Mouse (Mus musculus) forebrain, embryonic 13.5 days (tissue): ENCODE results near the gene F2. TPM values are rescaled to one million over a fixed set of nuclear protein-coding genes. Genes with fewer than 3 reads are reported as not detected.

ENCODE experiments used
- ATAC-seq: fragments of 200-750 bp; cut with Nextera tagmentation; 2 replicates; pipeline ENCODE4 v1.8.0; 2017
- H3K27ac ChIP-seq: fragments of 300-500 bp; sonication (generic); 2 replicates; pipeline ENCODE4 v1.5.1; 2015; ENCODE audit warnings: inconsistent platforms, mild to moderate bottlenecking, moderate library complexity
- H3K27me3 ChIP-seq: fragments of 300-500 bp; sonication (generic); 2 replicates; pipeline ENCODE4 v1.6.1; 2015; ENCODE audit warnings: mild to moderate bottlenecking, inconsistent platforms
- H3K36me3 ChIP-seq: fragments of 300-500 bp; sonication (generic); 2 replicates; pipeline ENCODE4 v1.6.1; 2015; ENCODE audit warnings: mild to moderate bottlenecking, inconsistent platforms; ENCODE audit not compliant: poor library complexity, severe bottlenecking
- H3K4me1 ChIP-seq: fragments of 300-500 bp; sonication (generic); 2 replicates; pipeline ENCODE4 v1.6.1; 2015; ENCODE audit warnings: inconsistent platforms
- H3K4me2 ChIP-seq: fragments of 300-500 bp; sonication (generic); 2 replicates; pipeline ENCODE4 v1.6.1; 2015; ENCODE audit warnings: inconsistent platforms, mild to moderate bottlenecking, moderate library complexity
- H3K4me3 ChIP-seq: fragments of 300-500 bp; sonication (generic); 2 replicates; pipeline ENCODE4 v1.5.1; 2015; ENCODE audit warnings: mild to moderate bottlenecking, inconsistent platforms
- H3K9ac ChIP-seq: fragments of 300-500 bp; sonication (generic); 2 replicates; pipeline ENCODE4 v1.6.1; 2015; ENCODE audit warnings: mild to moderate bottlenecking, inconsistent platforms
- H3K9me3 ChIP-seq: fragments of 300-500 bp; sonication (generic); replicated peaks from 2 replicates; pipeline ENCODE4 v1.6.1; 2016; ENCODE audit warnings: inconsistent platforms
- WGBS: fragments of 180-500 bp; shearing (Covaris S2); methylation state at CpG from one replicate; pipeline ENCODE4 v1.1.7; 2015; 5-methylcytosine and 5-hydroxymethylcytosine counted together
- polyA plus RNA-seq: library from polyadenylated mRNA; unstranded; fragments of >200 nt; fragmentation: Nextera tagmentation; extraction: Ambion mirVana; gene quantifications from 2 replicates; pipeline ENCODE4 v1.2.1, GENCODE M21; 2015

Gene F2
- polyA plus RNA-seq, 1 experiment from 2014 or later, result 0.10 TPM

DNA sequence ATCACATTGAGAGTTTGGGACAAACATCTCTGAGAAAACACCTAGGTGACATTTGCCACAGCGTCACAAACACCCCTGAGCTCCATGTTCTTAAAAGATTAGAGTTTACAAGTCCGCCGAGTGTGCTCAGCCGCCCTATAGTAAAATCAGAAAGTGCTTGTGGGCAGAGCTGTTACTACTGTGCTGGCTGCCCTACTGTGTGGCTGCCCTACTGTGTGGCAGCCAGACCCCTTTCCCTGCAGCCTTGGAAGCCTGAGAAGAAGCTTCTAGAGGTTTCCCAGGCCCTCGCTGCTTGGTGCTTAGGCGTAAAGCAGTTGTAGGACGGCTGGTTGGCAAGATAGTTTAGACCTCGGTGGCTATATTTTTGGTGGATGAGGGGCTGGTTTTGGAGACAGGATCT is 23.4 kb upstream of the F2 start:
- H3K4me1 ChIP-seq, result no peaks in the 10 kb centered on the region
- WGBS, result 96% methylated on average over 8 of the region's 8 CpGs
- H3K9ac ChIP-seq, result no peak overlapping the region
- H3K9me3 ChIP-seq, result no peaks in the 10 kb centered on the region
- peaks cover 89% of the 10 kb centered on the region for H3K36me3 ChIP-seq
- no peak overlapping the region for H3K4me2 ChIP-seq
- ATAC-seq, result no peak
- H3K27ac ChIP-seq, result no peak overlapping the region
- no peak overlapping the region for H3K4me3 ChIP-seq
- H3K27me3 ChIP-seq, result no peaks in the 10 kb centered on the region

DNA sequence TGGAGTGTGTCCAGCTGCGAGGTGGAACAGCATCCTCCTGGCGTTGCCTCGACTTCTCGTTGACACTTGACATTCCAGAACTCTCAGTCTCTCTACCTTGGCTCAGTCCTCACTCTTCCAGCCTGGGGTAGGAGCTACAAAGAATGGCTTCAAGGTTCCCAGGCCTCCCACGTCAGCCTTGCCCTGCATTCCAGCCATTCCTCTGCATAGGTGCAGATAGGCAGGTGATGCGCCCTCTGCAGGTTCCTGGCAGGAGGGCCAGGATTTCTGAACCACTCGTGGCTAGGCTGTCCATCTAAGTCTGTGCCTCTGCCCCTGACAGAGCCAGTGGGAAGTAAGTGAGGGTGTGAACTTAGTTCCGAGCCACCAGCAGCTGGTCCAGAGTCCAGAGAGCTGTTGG is 20.6 kb upstream of the F2 start:
- WGBS, result 72% methylated on average over 8 of the region's 8 CpGs
- Histone ChIP-seq H3K4me1 (peaks cover 9% of the 10 kb centered on the region; the same call in 1 of the 2 replicates), H3K4me2 (no peak overlapping the region), H3K27me3 (no peaks in the 10 kb centered on the region), H3K9me3 (no peaks in the 10 kb centered on the region), H3K27ac (no peak overlapping the region), H3K4me3 (no peak overlapping the region), H3K9ac (no peak overlapping the region), H3K36me3 (peaks cover 74% of the 10 kb centered on the region)
- ATAC-seq, result no peak

DNA sequence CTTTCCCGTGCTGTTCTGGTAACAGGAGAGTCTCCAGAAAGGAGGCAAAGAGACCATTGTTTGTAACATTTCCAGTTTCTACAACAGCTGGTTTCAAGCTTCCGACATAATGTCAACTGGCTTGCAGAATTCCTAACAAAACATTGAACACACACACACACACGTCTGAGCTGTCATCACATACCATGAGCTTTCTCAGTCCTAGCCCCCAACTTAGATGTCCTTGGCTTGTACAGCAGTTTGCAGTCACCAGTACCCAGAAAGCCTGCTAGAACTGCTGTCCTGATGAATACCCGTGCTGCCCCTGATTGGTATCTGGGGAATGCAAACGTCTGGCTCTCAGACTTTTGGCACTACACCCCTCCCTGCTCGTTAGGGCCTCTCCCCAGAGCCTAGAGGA is 19.6 kb upstream of the F2 start:
- peaks cover 18% of the 10 kb centered on the region for H3K4me1 ChIP-seq
- H3K4me2 ChIP-seq, result no peak overlapping the region
- H3K36me3 ChIP-seq, result peaks cover 67% of the 10 kb centered on the region
- no peak overlapping the region for H3K27ac ChIP-seq
- ATAC-seq, result no peak
- H3K27me3 ChIP-seq, result no peaks in the 10 kb centered on the region
- H3K9ac ChIP-seq, result no peak overlapping the region
- no peak overlapping the region for H3K4me3 ChIP-seq
- H3K9me3 ChIP-seq, result no peaks in the 10 kb centered on the region
- 75% methylated on average over 6 of the region's 6 CpGs for WGBS

DNA sequence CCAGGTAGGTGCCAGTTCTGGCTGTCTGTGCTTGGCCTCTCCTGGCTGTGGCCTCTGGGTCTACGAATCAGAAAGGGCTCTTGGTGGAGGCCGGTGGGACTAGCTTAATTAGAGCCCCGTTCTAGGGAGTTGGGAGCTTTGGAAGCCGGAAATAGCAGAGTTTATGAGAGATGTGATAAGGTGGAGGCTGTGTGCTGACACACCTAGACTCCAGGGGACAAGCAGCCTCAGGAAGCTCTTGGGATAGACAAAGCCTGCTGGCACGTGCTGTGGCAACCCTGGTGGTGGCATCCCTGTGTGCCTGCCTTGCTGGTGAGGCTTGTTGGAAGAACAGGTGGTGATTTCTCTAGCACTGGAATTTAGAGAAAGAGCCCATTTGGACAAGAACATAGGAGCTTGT is 19.2 kb upstream of the F2 start:
- no peak for ATAC-seq
- no peaks in the 10 kb centered on the region for H3K9me3 ChIP-seq
- 96% methylated on average over 5 of the region's 5 CpGs for WGBS
- H3K4me3 ChIP-seq, result no peak overlapping the region
- no peak overlapping the region for H3K27ac ChIP-seq
- H3K36me3 ChIP-seq, result peaks cover 67% of the 10 kb centered on the region
- H3K27me3 ChIP-seq, result no peaks in the 10 kb centered on the region
- H3K9ac ChIP-seq, result no peak overlapping the region
- H3K4me2 ChIP-seq, result no peak overlapping the region
- peaks cover 22% of the 10 kb centered on the region for H3K4me1 ChIP-seq

DNA sequence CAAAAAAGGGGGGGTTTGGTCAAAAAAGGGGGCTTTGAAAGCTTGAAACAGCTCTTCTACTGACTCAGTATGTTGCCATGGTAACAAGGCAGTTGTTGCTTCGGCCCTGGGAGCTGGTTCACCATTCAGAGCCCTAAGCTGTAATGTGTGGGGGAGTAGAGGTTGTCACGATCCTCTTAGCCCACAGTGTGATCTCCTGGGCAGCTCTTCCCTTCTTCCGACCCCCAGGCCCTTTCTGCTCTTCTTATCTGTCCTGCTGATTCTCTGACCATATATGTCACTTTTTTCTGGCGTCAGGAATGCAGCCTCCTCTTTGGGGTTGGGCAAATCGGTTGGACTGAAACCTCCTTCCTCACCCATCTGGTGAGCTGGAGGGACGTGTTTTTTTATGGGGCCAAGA is 16.6 kb upstream of the F2 start:
- ATAC-seq, result no peak
- peak overlapping the region; percentile 9; the same call in 1 of the 2 replicates for H3K9ac ChIP-seq
- peaks cover 32% of the 10 kb centered on the region for H3K4me1 ChIP-seq
- no peaks in the 10 kb centered on the region for H3K27me3 ChIP-seq
- no peak overlapping the region for H3K4me2 ChIP-seq
- no peak overlapping the region for H3K27ac ChIP-seq
- H3K9me3 ChIP-seq, result no peaks in the 10 kb centered on the region
- H3K4me3 ChIP-seq, result no peak overlapping the region
- peaks cover 48% of the 10 kb centered on the region for H3K36me3 ChIP-seq
- 59% methylated on average over 6 of the region's 6 CpGs for WGBS

DNA sequence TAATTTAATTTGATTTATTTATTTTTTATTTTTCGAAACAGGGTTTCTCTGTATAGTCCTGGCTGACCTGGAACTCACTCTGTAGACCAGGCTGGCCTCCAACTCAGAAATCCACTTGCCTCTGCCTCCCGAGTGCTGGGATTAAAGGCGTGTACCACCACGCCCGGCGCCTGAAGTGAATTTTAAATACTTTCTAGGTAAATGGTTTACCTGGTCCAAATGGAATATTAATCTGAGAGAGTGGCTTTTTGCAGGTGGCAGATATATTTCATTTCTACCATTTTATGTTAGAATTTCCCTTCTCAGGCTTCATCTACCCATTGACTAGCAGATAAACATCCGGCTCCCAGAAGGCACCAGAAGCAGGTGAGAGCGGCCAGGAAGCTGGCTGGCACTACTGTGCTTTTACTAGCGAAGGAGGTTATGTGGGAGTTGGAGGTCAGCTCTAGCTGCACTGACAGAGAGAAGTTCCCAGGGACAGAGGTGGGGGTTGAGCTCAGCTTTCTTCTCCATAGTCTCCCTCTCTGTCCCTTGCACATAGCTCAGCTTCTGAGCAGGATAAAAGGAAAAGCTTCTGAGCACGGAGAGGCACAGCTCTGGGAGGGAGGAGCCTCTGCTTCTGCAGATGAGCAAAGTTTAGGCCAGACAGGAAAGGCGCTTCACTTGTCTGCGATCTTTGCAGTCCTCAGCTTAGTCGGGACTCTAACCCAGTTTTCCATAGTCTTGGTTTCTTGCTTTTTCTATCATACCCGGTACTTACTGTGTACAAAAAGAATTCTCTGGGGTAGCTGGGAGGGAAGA is 15.4 kb upstream of the F2 start:
- no peaks in the 10 kb centered on the region for H3K9me3 ChIP-seq
- no peaks in the 10 kb centered on the region for H3K27me3 ChIP-seq
- no peak overlapping the region for H3K4me3 ChIP-seq
- H3K4me1 ChIP-seq, result peaks cover 32% of the 10 kb centered on the region
- WGBS, result 88% methylated on average over 14 of the region's 14 CpGs
- no peak for ATAC-seq
- H3K4me2 ChIP-seq, result no peak overlapping the region
- no peak overlapping the region for H3K27ac ChIP-seq
- peaks cover 48% of the 10 kb centered on the region for H3K36me3 ChIP-seq
- H3K9ac ChIP-seq, result no peak overlapping the region

DNA sequence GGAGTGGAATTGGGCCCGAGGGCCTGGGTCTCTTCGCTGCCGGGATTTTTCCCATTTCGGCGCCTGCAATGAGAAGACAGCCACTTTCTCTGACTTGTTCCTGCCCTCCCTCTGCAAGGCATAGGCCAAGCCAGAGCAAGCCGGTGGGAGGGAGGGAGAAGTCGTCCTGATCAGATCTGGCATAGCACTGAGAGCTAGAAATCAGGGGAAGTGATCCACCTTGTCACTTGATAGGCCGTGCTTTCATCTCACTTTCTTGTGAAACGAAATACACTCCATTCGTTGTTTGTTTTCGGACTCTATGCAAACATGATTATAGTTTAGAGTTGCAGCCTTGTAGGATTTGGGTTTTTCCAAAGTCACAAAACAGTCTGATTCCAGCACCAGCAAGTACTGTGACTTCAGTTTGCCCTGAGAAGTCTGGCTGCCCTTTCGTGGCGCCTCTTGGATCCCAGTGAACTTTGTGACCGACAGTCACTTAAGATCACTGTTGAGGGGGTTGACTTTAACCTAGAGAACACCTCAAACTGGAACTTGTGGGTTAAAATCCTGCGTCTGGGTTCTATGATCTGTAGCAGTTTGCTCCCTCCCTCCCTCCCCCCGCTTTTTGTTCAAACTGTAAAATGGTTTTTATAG is 14.3 kb upstream of the F2 start:
- H3K36me3 ChIP-seq, result peaks cover 48% of the 10 kb centered on the region

DNA sequence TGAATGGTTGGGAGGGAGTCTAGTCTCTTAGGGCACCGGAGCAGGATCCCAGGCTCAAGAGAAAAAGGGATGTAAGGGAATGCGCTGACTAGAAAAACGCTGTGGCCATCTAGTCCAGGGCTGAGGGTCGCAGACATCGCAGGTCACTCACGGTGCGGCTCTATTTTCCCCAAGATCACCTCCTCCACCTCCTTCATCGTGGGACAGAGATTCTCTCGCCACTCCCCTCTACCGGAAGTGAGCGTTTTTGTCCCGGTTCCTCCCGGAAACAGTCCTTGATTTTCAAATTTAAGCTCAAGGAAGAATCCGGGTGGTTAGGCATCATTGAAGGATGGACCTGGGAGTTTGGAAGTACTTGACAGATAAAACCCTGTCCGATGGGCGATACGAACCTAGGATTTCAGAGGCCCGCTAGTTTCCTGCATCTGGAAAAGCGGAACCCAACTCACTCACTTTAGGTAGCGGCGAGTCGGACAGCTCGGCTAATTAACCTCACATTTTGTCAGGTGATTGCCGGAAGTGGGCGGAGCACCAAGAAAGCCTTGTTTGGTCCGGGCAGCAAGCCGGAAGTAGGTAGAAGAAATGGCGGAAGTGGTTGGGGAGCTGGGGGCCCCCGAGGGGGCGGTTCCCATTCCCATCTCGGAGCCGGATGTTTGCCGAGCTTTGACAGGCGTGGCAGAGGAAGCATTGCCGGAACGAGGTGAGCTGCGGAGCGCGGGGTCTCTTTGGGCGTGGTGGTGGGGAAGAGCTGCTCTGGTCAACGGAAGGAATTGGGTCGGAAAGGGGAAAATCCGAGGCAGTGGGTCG is 13.5 kb upstream of the F2 start, which contains the start of the genes Zfp408 and Arhgap1:
Gene Zfp408 (minus strand): TSS at position 239 of the 807 bp plus-strand sequence.
Gene Arhgap1 (plus strand): TSS at position 308 of the 807 bp plus-strand sequence.
- WGBS, result under 1% methylated on average over 44 of the region's 44 CpGs
- Histone ChIP-seq H3K27ac (peak within 1 kb of the TSS; percentile 81), H3K4me3 (peak within 1 kb of the TSS; percentile 97), H3K9me3 (no peaks in the 10 kb centered on the region), H3K9ac (peak within 1 kb of the TSS; percentile 94), H3K4me1 (peaks cover 32% of the 10 kb centered on the region), H3K4me2 (peak within 1 kb of the TSS; percentile 99), H3K27me3 (no peaks in the 10 kb centered on the region), H3K36me3 (peaks cover 48% of the 10 kb centered on the region)
- ATAC-seq, result peak; percentile 96

More for the DNA sequence above, 14.3 kb upstream of the F2 start:
- Histone ChIP-seq H3K9ac (peak overlapping the region; percentile 72), H3K27ac (peak overlapping the region; percentile 55), H3K27me3 (no peaks in the 10 kb centered on the region), H3K9me3 (no peaks in the 10 kb centered on the region), H3K4me1 (peaks cover 32% of the 10 kb centered on the region), H3K4me2 (peak overlapping the region; percentile 99), H3K4me3 (peak overlapping the region; percentile 97)
- WGBS, result 22% methylated on average over 16 of the region's 16 CpGs
- peak; percentile 59 for ATAC-seq

DNA sequence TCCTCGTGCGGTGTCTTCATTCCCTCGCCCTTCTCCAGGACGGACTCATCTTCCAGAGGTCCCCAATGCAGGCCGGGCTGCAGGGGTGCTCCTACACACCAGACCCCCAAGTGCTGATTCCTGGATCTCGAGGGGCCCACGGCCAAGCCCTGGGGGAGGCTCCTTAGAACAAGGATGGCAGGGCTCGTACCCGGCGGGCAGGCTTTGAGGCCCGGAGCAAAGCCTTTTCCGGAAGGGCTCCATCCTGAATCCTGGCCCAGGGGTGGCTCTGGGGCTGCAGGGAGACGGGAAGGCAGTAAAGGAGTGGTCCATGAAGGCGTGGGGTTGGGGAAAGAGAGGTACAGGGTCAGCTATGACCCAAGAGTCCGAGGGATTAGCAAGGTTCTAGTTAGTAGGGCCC is 12.9 kb upstream of the F2 start:
- 3% methylated on average over 15 of the region's 15 CpGs for WGBS
- H3K9ac ChIP-seq, result peak overlapping the region; percentile 94

DNA sequence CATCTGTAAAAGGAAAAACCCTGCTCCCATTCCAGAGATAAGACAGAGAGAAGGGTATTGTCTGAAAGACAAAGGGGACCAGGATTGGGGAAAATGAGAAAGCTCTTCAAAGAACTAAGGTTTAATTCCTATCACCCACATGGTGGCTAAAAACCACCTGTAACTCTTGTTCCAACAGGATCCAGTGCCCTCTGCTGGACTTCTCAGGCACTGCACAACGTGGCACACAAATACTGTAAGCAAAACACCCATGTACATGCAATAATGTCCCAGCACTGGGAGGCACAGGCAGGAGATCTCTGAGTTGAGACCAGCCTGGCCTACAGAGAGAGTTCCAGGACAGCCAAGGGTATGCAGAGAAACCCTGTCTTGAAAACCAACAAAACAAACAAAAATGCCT is 10.5 kb upstream of the F2 start:
- H3K4me1 ChIP-seq, result peaks cover 23% of the 10 kb centered on the region
- 38% methylated on average over 1 of the region's 1 CpGs for WGBS
- no peaks in the 10 kb centered on the region for H3K9me3 ChIP-seq
- peaks cover 64% of the 10 kb centered on the region for H3K36me3 ChIP-seq
- H3K4me2 ChIP-seq, result no peak overlapping the region
- no peak for ATAC-seq
- no peaks in the 10 kb centered on the region for H3K27me3 ChIP-seq
- no peak overlapping the region for H3K4me3 ChIP-seq
- no peak overlapping the region for H3K27ac ChIP-seq
- H3K9ac ChIP-seq, result no peak overlapping the region

More for the DNA sequence above, 12.9 kb upstream of the F2 start:
- H3K36me3 ChIP-seq, result peaks cover 48% of the 10 kb centered on the region
- H3K27ac ChIP-seq, result no peak overlapping the region
- no peak; the same call in 1 of the 2 replicates for ATAC-seq
- H3K4me3 ChIP-seq, result peak overlapping the region; percentile 97
- peaks cover 32% of the 10 kb centered on the region for H3K4me1 ChIP-seq
- H3K4me2 ChIP-seq, result peak overlapping the region; percentile 99
- H3K9me3 ChIP-seq, result no peaks in the 10 kb centered on the region
- no peaks in the 10 kb centered on the region for H3K27me3 ChIP-seq

DNA sequence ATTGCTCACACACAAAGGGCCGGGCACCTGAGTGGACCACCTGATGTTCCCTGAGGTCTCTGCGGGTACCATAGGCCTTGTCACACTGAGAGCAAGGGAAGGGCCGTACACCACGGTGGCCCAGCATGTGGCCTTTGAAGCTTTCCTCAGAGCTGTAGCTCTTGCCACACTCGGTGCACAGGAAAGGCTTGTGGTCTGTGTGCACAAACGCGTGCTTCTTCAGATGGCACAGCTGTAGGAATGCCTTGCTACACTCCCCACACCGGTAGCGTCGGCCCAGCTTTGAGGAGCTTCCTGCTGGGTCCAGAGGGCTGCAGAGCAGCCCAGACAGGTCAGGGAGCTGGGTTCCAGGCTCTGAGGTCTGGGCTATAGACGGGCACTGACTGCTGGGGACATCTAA is 9.6 kb upstream of the F2 start:
- Histone ChIP-seq H3K4me2 (no peak overlapping the region), H3K4me3 (no peak overlapping the region), H3K9me3 (no peaks in the 10 kb centered on the region), H3K27me3 (no peaks in the 10 kb centered on the region), H3K27ac (no peak overlapping the region), H3K36me3 (peaks cover 64% of the 10 kb centered on the region), H3K4me1 (peaks cover 15% of the 10 kb centered on the region), H3K9ac (no peak overlapping the region)
- no peak for ATAC-seq
- 96% methylated on average over 11 of the region's 11 CpGs for WGBS

DNA sequence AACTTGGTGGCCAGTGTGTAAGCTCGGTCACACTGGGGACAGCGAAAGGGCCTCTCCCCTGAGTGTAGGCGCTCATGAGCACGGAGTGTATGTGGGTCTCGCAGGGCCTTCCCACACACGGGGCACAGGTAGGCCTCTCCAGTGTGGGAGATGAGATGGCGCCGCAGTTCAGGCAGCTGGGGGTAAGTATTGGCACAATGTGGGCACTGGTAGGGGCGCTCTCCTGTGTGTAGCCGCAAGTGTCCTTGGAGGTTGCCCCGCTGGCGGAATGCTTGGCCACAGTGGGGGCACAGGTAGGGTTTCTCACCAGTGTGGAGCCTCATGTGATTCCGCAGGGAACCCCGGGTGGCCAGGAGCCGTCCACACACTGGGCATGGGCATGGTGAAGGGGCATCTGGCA is 9.1 kb upstream of the F2 start:
- Histone ChIP-seq H3K27ac (no peak overlapping the region), H3K36me3 (peaks cover 64% of the 10 kb centered on the region), H3K4me2 (no peak overlapping the region), H3K4me3 (no peak overlapping the region), H3K9me3 (no peaks in the 10 kb centered on the region), H3K4me1 (peaks cover 10% of the 10 kb centered on the region), H3K9ac (no peak overlapping the region), H3K27me3 (no peaks in the 10 kb centered on the region)
- ATAC-seq, result no peak
- 98% methylated on average over 15 of the region's 15 CpGs for WGBS
